Mouse (Mus musculus) hindbrain, embryonic 10.5 days (tissue): ENCODE results near the gene Med26. TPM values are rescaled to one million over a fixed set of nuclear protein-coding genes. Genes with fewer than 3 reads are reported as not detected.

Experiments
- DNase-seq: peaks from one replicate; pipeline ENCODE4 v3.0.0-alpha.2; 2017; ENCODE audit warnings: low spot score
- H3K27ac ChIP-seq: fragments of 300-500 bp; sonication (generic); 2 replicates; pipeline ENCODE4 v1.5.1; 2016; ENCODE audit warnings: mild to moderate bottlenecking, moderate library complexity
- H3K27me3 ChIP-seq: fragments of 300-500 bp; sonication (generic); 2 replicates; pipeline ENCODE4 v1.6.1; 2016; ENCODE audit warnings: mild to moderate bottlenecking; ENCODE audit not compliant: poor library complexity, insufficient read depth, severe bottlenecking
- H3K36me3 ChIP-seq: fragments of 300-500 bp; sonication (generic); 2 replicates; pipeline ENCODE4 v1.6.1; 2016; ENCODE audit warnings: mild to moderate bottlenecking, moderate library complexity
- H3K4me1 ChIP-seq: fragments of 300-500 bp; sonication (generic); replicated peaks from 2 replicates; pipeline ENCODE4 v1.6.1; 2016; ENCODE audit warnings: mild to moderate bottlenecking
- H3K4me3 ChIP-seq: fragments of 300-500 bp; sonication (generic); 2 replicates; pipeline ENCODE4 v1.5.1; 2016; ENCODE audit warnings: mild to moderate bottlenecking, moderate library complexity
- H3K9me3 ChIP-seq: fragments of 300-500 bp; sonication (generic); 2 replicates; pipeline ENCODE4 v1.6.1; 2016; ENCODE audit warnings: mild to moderate bottlenecking, moderate library complexity
- WGBS: fragments of 180-500 bp; shearing (Covaris S2); methylation state at CpG from one replicate; pipeline ENCODE4 v1.1.7; 2016; 5-methylcytosine and 5-hydroxymethylcytosine counted together
- polyA plus RNA-seq: library from polyadenylated mRNA; unstranded; fragments of >200 nt; fragmentation: Nextera tagmentation; extraction: Ambion mirVana; gene quantifications from 2 replicates; pipeline ENCODE4 v1.2.1, GENCODE M21; 2016

Med26 gene
- polyA plus RNA-seq, 1 experiment from 2014 or later = 21.9 TPM

GRCm38 (mm10) chr8:72571611-72572473, 23.8 kb upstream of the Med26 start, which contains the start of gene Tmem38a:
Gene Tmem38a (plus strand): TSS chr8:72572055.
- H3K27ac ChIP-seq = peak within 1 kb of the TSS; percentile 93
- peaks cover 32% of the 10 kb centered on the region for H3K4me1 ChIP-seq
- WGBS = under 1% methylated on average over 45 of the region's 45 CpGs

DNA sequence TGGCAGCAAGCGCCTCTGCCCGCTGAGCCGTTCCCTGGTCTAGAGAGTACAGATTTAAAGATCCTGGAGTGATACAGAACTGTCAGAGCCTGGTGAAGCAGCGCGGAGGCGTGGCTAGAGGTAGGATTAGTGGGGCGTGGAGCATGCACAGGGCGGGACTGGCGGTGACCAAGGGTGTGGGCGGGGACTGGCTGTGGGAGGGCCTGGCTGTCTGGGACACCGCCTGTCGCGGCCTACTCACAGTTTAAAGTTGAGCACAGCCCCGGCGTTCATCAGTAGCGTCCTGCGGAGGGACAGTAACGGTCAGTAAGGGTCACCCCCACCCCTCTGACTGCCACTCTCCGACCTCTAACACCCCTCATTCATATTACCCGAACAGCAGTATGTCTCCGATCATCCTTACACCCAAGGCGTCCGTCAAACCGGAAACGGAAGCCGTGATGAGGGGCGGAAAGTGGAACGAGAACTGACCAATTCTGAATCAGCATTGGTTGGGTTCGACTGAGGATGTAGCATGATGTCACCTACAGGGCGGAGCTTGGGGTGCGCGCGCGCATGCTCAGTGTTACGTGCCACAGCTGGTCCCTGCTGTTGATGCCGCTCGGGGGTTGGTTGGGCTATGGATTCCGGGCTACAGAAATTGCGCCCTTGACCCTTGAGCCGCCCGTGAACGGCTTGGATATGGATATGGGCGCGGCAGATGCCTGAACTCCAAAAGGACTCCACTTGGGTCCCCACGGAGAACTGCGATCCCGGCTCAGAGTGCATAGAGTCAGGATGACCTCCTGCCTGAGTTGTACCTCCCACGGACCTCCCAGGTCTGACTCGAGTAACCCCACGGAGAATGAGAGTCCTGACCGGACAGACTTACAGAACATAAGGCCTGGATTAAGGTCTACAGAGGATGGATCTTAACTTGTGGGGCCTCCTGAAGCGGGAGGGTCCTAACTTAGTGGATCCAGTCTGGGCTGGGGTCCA, 22.9 kb upstream of the Med26 start, which contains the start of gene Smim7:
TSS of gene Smim7 (minus strand) at position 456 of the 978 bp plus-strand sequence.
- WGBS = under 1% methylated on average over 52 of the region's 52 CpGs
- no peaks in the 10 kb centered on the region for H3K9me3 ChIP-seq
- peaks cover 32% of the 10 kb centered on the region for H3K4me1 ChIP-seq
- no peaks in the 10 kb centered on the region for H3K27me3 ChIP-seq
- H3K4me3 ChIP-seq = peak within 1 kb of the TSS; percentile 76
- peak; percentile 98 for DNase-seq
- H3K27ac ChIP-seq = peak within 1 kb of the TSS; percentile 93
- peaks cover 39% of the 10 kb centered on the region for H3K36me3 ChIP-seq

More at GRCm38 (mm10) chr8:72571611-72572473, 23.8 kb upstream of the Med26 start, which contains the start of gene Tmem38a:
- H3K4me3 ChIP-seq = peak within 1 kb of the TSS; percentile 76
- DNase-seq = peak; percentile 69
- no peaks in the 10 kb centered on the region for H3K27me3 ChIP-seq
- H3K36me3 ChIP-seq = peaks cover 30% of the 10 kb centered on the region
- no peaks in the 10 kb centered on the region for H3K9me3 ChIP-seq

DNA sequence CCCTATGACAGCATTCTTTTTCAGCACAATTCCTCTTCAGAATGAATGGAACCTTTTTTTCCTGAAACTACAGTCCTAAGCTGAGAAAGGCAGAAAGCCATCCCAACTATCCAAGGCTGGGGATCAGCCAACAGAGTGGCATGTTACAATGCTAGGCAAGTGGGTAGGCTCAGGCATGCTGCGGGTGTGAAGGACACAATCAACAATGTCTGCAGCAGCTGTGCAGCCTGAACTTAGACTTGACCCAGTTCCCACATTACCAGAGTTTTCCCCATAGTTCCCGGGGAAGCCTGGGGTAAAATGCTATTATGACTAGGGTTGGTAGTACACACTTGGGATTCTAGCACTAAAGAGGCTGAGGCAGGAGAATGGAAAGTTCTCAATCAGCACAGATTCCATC, 17.9 kb upstream of the Med26 start:
- 91% methylated on average over 2 of the region's 2 CpGs for WGBS
- no peak overlapping the region for H3K4me3 ChIP-seq
- peaks cover 86% of the 10 kb centered on the region for H3K36me3 ChIP-seq
- H3K9me3 ChIP-seq = no peaks in the 10 kb centered on the region
- peaks cover 10% of the 10 kb centered on the region for H3K4me1 ChIP-seq
- H3K27ac ChIP-seq = no peak overlapping the region
- no peak for DNase-seq
- H3K27me3 ChIP-seq = no peaks in the 10 kb centered on the region

DNA sequence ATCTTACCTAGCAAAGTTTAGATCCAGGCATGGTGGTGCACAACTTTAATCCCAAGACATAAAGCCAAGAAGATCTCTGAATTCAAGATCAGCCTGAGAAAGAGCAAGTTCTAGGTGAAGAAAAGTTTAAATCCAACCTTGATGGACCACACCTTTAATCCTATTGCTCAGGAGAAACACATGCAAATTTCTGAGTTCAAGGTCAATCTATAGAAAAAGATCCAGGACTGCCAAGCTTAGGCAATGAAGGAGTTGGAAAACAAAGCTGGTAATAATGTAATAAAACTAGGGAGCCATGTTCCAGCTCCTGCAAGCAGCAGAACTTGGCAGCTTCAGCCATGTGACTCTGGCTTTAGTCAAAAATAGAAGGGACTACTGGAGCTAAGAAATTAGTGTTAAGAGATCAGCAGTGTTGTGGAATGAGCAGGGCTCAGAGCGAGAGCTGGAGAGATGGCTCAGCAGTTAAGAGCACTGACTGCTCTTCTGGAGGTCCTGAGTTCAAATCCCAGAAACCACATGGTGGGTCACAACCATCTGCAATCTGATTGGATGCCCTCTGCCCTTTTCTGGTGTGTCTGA, 13.1 kb upstream of the Med26 start:
- no peak overlapping the region for H3K27ac ChIP-seq
- H3K27me3 ChIP-seq = no peaks in the 10 kb centered on the region
- H3K4me3 ChIP-seq = no peak overlapping the region
- no peaks in the 10 kb centered on the region for H3K4me1 ChIP-seq
- H3K36me3 ChIP-seq = peaks cover 75% of the 10 kb centered on the region
- 95% methylated on average over 1 of the region's 1 CpGs for WGBS
- DNase-seq = no peak
- H3K9me3 ChIP-seq = no peaks in the 10 kb centered on the region

- no peak for DNase-seq
- Histone ChIP-seq H3K9me3 (no peaks in the 10 kb centered on the region), H3K27me3 (no peaks in the 10 kb centered on the region), H3K36me3 (peaks cover 36% of the 10 kb centered on the region), H3K27ac (no peak overlapping the region), H3K4me3 (no peak overlapping the region), H3K4me1 (no peaks in the 10 kb centered on the region)
- WGBS = 52% methylated on average over 4 of the region's 4 CpGs
These were observed 7.7 kb upstream of the Med26 start for GRCm38 (mm10) chr8:72555770-72556169.

- 29% methylated on average over 5 of the region's 5 CpGs for WGBS
- Histone ChIP-seq H3K4me3 (peak overlapping the region; percentile 99), H3K9me3 (no peaks in the 10 kb centered on the region), H3K27me3 (no peaks in the 10 kb centered on the region), H3K36me3 (peaks cover 28% of the 10 kb centered on the region), H3K27ac (0 out of 2 replicates have a peak overlapping the region, but pooled peaks have one; percentile 95), H3K4me1 (peaks cover 28% of the 10 kb centered on the region)
- no peak for DNase-seq
These were observed 1.3 kb upstream of the Med26 start for GRCm38 (mm10) chr8:72549314-72549892.

DNA sequence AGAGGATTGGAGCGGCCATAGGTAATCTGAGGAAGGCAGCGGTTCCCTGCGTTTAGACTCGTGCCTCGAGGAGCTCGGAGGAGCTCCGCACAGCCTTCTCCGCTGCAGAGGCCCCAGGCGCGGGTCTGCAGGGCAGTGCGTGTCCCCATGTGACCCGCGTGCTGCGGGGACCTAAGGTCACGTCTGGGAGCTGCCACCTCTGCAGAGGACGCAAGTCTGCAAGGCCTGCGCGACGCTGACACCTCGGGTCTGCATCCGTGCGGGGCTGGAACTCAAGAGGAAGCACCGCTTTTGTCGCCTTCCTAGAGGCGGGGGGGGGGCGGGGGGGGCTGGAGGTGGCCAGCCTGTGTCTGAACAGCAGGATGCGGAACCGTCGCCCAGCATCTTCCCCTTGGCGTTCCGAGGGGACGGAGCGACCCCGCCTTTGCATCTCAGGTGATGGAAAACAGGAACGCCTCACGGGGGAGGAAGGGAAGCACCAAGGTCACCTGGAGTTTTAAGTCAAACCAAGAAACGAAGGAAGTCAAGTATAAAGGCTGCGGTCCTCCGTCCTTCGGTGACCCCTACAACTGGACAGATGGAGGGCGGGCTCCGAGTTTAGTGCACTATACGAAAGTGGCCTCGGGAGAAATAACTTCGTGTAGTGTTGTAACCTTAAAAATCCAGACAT, 709 bp upstream of the Med26 start:
- 1% methylated on average over 45 of the region's 45 CpGs for WGBS
- no peaks in the 10 kb centered on the region for H3K9me3 ChIP-seq
- no peaks in the 10 kb centered on the region for H3K27me3 ChIP-seq
- H3K4me1 ChIP-seq = peaks cover 28% of the 10 kb centered on the region
- DNase-seq = no peak
- peak overlapping the region; percentile 99 for H3K4me3 ChIP-seq
- peak overlapping the region; percentile 95 for H3K27ac ChIP-seq
- peaks cover 35% of the 10 kb centered on the region for H3K36me3 ChIP-seq

- Histone ChIP-seq H3K9me3 (no peaks in the 10 kb centered on the region), H3K27ac (peak overlapping the region; percentile 95), H3K36me3 (peaks cover 35% of the 10 kb centered on the region), H3K27me3 (no peaks in the 10 kb centered on the region), H3K4me1 (peaks cover 28% of the 10 kb centered on the region), H3K4me3 (peak overlapping the region; percentile 99)
- DNase-seq = no peak
- WGBS = 3% methylated on average over 27 of the region's 27 CpGs
These were observed 808 bp downstream of the Med26 start for GRCm38 (mm10) chr8:72547122-72547801.

DNA sequence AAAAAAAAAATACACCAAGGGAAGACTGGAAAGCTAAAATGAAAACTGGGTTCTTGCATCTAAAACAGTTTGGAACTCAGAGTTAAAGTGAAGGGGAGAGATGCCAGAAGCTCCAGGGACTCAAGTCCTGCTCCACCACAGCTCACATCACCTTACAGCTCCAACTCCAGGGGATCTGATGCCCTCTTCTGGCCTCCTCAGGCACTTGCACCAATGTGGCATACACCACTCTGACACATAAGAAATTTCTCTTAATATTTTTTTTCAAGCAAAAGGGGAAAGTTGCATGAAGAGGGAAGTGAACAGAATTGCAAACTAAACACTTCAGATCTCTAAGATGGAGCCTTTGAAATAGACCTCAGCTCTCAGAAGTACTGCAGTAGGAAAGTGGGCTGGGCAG, 8.8 kb downstream of the Med26 start:
- no peaks in the 10 kb centered on the region for H3K9me3 ChIP-seq
- no peaks in the 10 kb centered on the region for H3K27me3 ChIP-seq
- DNase-seq = no peak
- no peaks in the 10 kb centered on the region for H3K4me1 ChIP-seq
- no peak overlapping the region for H3K4me3 ChIP-seq
- H3K36me3 ChIP-seq = peaks cover 42% of the 10 kb centered on the region
- no peak overlapping the region for H3K27ac ChIP-seq

DNA sequence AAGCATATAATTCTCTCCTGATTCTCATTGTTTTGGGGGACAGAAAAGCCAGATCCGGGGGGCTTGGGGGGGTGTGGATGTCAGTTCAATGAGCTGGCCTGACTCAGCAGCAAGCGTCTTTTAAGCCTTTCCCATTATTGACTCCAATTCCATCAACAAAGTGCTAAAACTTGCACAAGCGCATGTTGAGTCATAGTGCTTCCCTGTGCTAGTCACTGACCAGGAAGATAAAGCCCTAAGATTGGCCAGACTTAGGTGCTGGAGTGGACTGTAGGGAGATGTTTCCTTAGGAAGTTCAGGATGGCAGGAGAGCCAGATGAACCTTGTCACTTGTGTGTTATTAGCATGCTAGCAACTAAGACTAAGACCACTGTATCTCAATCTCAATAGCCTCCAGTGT, 13.2 kb downstream of the Med26 start:
- Histone ChIP-seq H3K27ac (no peak overlapping the region), H3K27me3 (no peaks in the 10 kb centered on the region), H3K9me3 (no peaks in the 10 kb centered on the region), H3K36me3 (peaks cover 34% of the 10 kb centered on the region; the same call in 1 of the 2 replicates), H3K4me3 (no peak overlapping the region), H3K4me1 (no peaks in the 10 kb centered on the region)
- WGBS = 95% methylated on average over 3 of the region's 3 CpGs
- DNase-seq = no peak

GRCm38 (mm10) chr8:72532103-72532502, 16.0 kb downstream of the Med26 start:
- H3K27ac ChIP-seq = no peak overlapping the region
- WGBS = 98% methylated on average over 1 of the region's 1 CpGs
- no peaks in the 10 kb centered on the region for H3K9me3 ChIP-seq

More at GRCm38 (mm10) chr8:72532103-72532502, 16.0 kb downstream of the Med26 start:
- Histone ChIP-seq H3K27me3 (no peaks in the 10 kb centered on the region), H3K4me3 (no peak overlapping the region), H3K36me3 (peaks cover 43% of the 10 kb centered on the region), H3K4me1 (no peaks in the 10 kb centered on the region)
- DNase-seq = no peak
